Mouse (Mus musculus): ENCODE measurements around the gene Ldlrad3. TPM values are rescaled to one million over a fixed set of nuclear protein-coding genes. Genes with fewer than 3 reads are reported as not detected.

Gene Ldlrad3
- polyA plus RNA-seq, 1 experiment from 2014 or later, result 20.4 TPM

GRCm38 (mm10) chr2:102040456-102040855, 145.7 kb downstream of the Ldlrad3 start:
- peaks cover 10% of the 10 kb centered on the region; the same call in 1 of the 2 replicates for H3K4me1 ChIP-seq (replicated peaks; ENCODE audit: insufficient read depth, low read length)
- ATAC-seq (replicated peaks; ENCODE audit: low FRiP score, low read depth) (no peak), DNase-seq (ENCODE audit: low spot score) (no peak)
- H3K4me2 ChIP-seq (ENCODE audit: low read length), result no peak overlapping the region
- 90% methylated on average over 5 of the region's 5 CpGs for WGBS
- H3K27me3 ChIP-seq (ENCODE audit: insufficient read depth, low read length), result no peaks in the 10 kb centered on the region
- no peak overlapping the region for H3K27ac ChIP-seq
- no peak overlapping the region for H3K4me3 ChIP-seq (replicated peaks; ENCODE audit: low read depth, low read length)
- H3K36me3 ChIP-seq (ENCODE audit: insufficient read depth, low read length), result no peaks in the 10 kb centered on the region
- H3K9ac ChIP-seq (ENCODE audit: low read depth, low read length), result no peak overlapping the region
- no peaks in the 10 kb centered on the region for H3K9me3 ChIP-seq (replicated peaks; ENCODE audit: low read length)
- no peak for TF ChIP-seq CTCF (IDR thresholded peaks at IDR 0.05; ENCODE audit: low read depth)

- H3K27me3 ChIP-seq (ENCODE audit: insufficient read depth, low read length), result no peaks in the 10 kb centered on the region
- WGBS, result 73% methylated on average over 2 of the region's 2 CpGs
- H3K27ac ChIP-seq, result no peak overlapping the region
- ATAC-seq (replicated peaks; ENCODE audit: low FRiP score, low read depth) (no peak), DNase-seq (ENCODE audit: low spot score) (no peak)
- H3K4me2 ChIP-seq (ENCODE audit: low read length), result no peak overlapping the region
- no peak for TF ChIP-seq CTCF (IDR thresholded peaks at IDR 0.05; ENCODE audit: low read depth)
- H3K9me3 ChIP-seq (replicated peaks; ENCODE audit: low read length), result no peaks in the 10 kb centered on the region
- H3K4me1 ChIP-seq (replicated peaks; ENCODE audit: insufficient read depth, low read length), result peaks cover 10% of the 10 kb centered on the region; the same call in 1 of the 2 replicates
- H3K36me3 ChIP-seq (ENCODE audit: insufficient read depth, low read length), result no peaks in the 10 kb centered on the region
- H3K9ac ChIP-seq (ENCODE audit: low read depth, low read length), result no peak overlapping the region
- H3K4me3 ChIP-seq (replicated peaks; ENCODE audit: low read depth, low read length), result no peak overlapping the region
Observed at GRCm38 (mm10) chr2:102040011-102040410, 146.2 kb downstream of the Ldlrad3 start.

GRCm38 (mm10) chr2:102038895-102039667, 147.1 kb downstream of the Ldlrad3 start:
- no peak for ATAC-seq (replicated peaks; ENCODE audit: low FRiP score, low read depth)
- Histone ChIP-seq H3K9me3 (replicated peaks; ENCODE audit: low read length) (no peaks in the 10 kb centered on the region), H3K27ac (no peak overlapping the region), H3K4me3 (replicated peaks; ENCODE audit: low read depth, low read length) (no peak overlapping the region), H3K4me1 (replicated peaks; ENCODE audit: insufficient read depth, low read length) (peaks cover 10% of the 10 kb centered on the region; the same call in 1 of the 2 replicates), H3K36me3 (ENCODE audit: insufficient read depth, low read length) (no peaks in the 10 kb centered on the region), H3K27me3 (ENCODE audit: insufficient read depth, low read length) (no peaks in the 10 kb centered on the region), H3K4me2 (ENCODE audit: low read length) (no peak overlapping the region), H3K9ac (ENCODE audit: low read depth, low read length) (no peak overlapping the region)
- no peak for DNase-seq (ENCODE audit: low spot score)
- 0 out of 2 replicates have a peak, but pooled peaks have one; percentile 11 for TF ChIP-seq CTCF (IDR thresholded peaks at IDR 0.05; ENCODE audit: low read depth)
- 77% methylated on average over 7 of the region's 7 CpGs for WGBS

GRCm38 (mm10) chr2:102038229-102038894, 147.8 kb downstream of the Ldlrad3 start:
- Histone ChIP-seq H3K4me3 (replicated peaks; ENCODE audit: low read depth, low read length) (no peak overlapping the region), H3K27me3 (ENCODE audit: insufficient read depth, low read length) (no peaks in the 10 kb centered on the region), H3K36me3 (ENCODE audit: insufficient read depth, low read length) (no peaks in the 10 kb centered on the region), H3K4me1 (replicated peaks; ENCODE audit: insufficient read depth, low read length) (peaks cover 10% of the 10 kb centered on the region; the same call in 1 of the 2 replicates), H3K4me2 (ENCODE audit: low read length) (no peak overlapping the region), H3K27ac (no peak overlapping the region), H3K9me3 (replicated peaks; ENCODE audit: low read length) (no peaks in the 10 kb centered on the region), H3K9ac (ENCODE audit: low read depth, low read length) (no peak overlapping the region)
- DNase-seq (ENCODE audit: low spot score) (no peak), ATAC-seq (replicated peaks; ENCODE audit: low FRiP score, low read depth) (no peak)
- TF ChIP-seq CTCF (IDR thresholded peaks at IDR 0.05; ENCODE audit: low read depth), result no peak
- WGBS, result 32% methylated on average over 10 of the region's 10 CpGs

- Histone ChIP-seq H3K9ac (ENCODE audit: low read depth, low read length) (no peak overlapping the region), H3K36me3 (ENCODE audit: insufficient read depth, low read length) (no peaks in the 10 kb centered on the region), H3K27ac (no peak overlapping the region), H3K27me3 (ENCODE audit: insufficient read depth, low read length) (no peaks in the 10 kb centered on the region), H3K9me3 (replicated peaks; ENCODE audit: low read length) (no peaks in the 10 kb centered on the region), H3K4me3 (replicated peaks; ENCODE audit: low read depth, low read length) (no peak overlapping the region), H3K4me1 (replicated peaks; ENCODE audit: insufficient read depth, low read length) (peaks cover 10% of the 10 kb centered on the region; the same call in 1 of the 2 replicates), H3K4me2 (ENCODE audit: low read length) (peak overlapping the region; percentile 5)
- 29% methylated on average over 18 of the region's 18 CpGs for WGBS
- ATAC-seq (replicated peaks; ENCODE audit: low FRiP score, low read depth), result peak; percentile 45; the same call in 1 of the 2 replicates
- peak; percentile 61 for DNase-seq (ENCODE audit: low spot score)
- TF ChIP-seq CTCF (IDR thresholded peaks at IDR 0.05; ENCODE audit: low read depth), result peak; percentile 37; the same call in 1 of the 2 replicates
Observed at GRCm38 (mm10) chr2:102036665-102037511, 149.3 kb downstream of the Ldlrad3 start.

GRCm38 (mm10) chr2:102034513-102034879, 151.7 kb downstream of the Ldlrad3 start:
- WGBS, result 61% methylated on average over 11 of the region's 11 CpGs
- no peak for ATAC-seq (replicated peaks; ENCODE audit: low FRiP score, low read depth)
- DNase-seq (ENCODE audit: low spot score), result no peak

More at GRCm38 (mm10) chr2:102034513-102034879, 151.7 kb downstream of the Ldlrad3 start:
- Histone ChIP-seq H3K4me2 (ENCODE audit: low read length) (no peak overlapping the region), H3K9me3 (replicated peaks; ENCODE audit: low read length) (no peaks in the 10 kb centered on the region), H3K27ac (no peak overlapping the region), H3K27me3 (ENCODE audit: insufficient read depth, low read length) (no peaks in the 10 kb centered on the region), H3K4me3 (replicated peaks; ENCODE audit: low read depth, low read length) (no peak overlapping the region), H3K4me1 (replicated peaks; ENCODE audit: insufficient read depth, low read length) (peaks cover 10% of the 10 kb centered on the region; the same call in 1 of the 2 replicates), H3K36me3 (ENCODE audit: insufficient read depth, low read length) (no peaks in the 10 kb centered on the region), H3K9ac (ENCODE audit: low read depth, low read length) (no peak overlapping the region)
- no peak for TF ChIP-seq CTCF (IDR thresholded peaks at IDR 0.05; ENCODE audit: low read depth)
